Comparison of ENCODE assay signal across 8 mouse cellular contexts in the genomic region with DNA sequence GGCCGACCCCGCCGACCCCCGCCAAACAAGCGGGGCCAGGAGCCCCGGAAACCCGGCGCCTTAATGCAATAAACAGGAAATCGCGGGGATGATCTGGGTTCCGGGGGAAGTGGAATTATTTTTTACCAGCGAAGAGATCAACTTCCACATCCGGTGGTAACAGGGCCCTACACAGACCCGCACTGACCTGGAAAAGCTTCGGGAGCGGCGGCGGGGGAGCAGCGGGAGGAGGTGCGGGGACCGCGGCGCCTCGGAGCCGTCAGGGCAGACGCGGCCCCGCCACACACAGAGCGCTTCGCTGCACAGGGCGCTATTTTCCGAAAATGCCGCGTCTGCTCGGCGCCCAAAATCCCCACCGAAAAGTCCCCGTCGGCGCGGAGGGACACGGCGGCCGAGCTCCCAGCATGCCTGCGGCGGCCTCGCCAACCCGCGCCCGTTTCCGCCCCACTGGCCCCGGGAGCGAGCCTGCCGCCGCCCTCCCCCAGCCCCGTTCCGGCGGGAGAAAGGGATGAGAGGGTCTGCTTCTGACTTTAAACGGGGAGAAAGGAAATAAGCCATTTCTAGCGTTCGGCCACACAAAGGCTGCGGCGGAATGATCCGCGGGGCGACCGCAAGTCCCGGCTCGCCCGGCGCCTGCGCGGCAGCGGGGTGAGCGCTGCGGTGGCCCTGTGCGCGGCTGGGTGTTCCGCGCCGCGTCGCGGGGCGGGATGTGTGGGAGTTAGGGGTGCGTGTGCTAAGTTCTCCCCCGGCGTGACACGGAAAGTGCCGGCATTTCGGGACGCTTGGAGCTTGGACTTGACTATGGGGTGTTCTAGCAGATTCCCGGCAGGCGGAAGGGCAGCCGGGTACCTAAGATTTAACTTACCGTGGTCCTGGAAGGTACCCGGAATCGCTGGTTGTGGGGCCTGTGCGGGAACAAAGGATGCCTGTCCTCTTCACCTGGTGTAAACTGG. TPM values are rescaled to one million over a fixed set of nuclear protein-coding genes. Genes with fewer than 3 reads are reported as not detected.
A peak's percentile ranks its signal among the peaks of the same experiment; 100 is the strongest.
DNase-seq lines count a peak whose midpoint lies in the region; ATAC-seq and TF ChIP-seq lines count a peak whose summit lies in the region.

No protein-coding gene starts in this region.

- no peak for TF ChIP-seq CTCF in cerebellum, adult 2 months (IDR thresholded peaks at IDR 0.05; ENCODE audit: borderline replicate concordance, insufficient read depth, low read depth, low read length)
- no peak for TF ChIP-seq CTCF in forebrain, postnatal 0 days (IDR thresholded peaks at IDR 0.05; ENCODE audit: low read depth)
- TF ChIP-seq CTCF in lung, embryonic 14.5 days (IDR thresholded peaks at IDR 0.05; ENCODE audit: low read depth): no peak

- peak; percentile 85 for DNase-seq in MEL-GATA-1-ER (ENCODE audit: extremely low read depth, low read depth)
- DNase-seq in cerebellum, adult 2 months: peak; percentile 90 to 96
- peak; percentile 96 for DNase-seq in forebrain, postnatal 0 days
- peak; percentile 88 for DNase-seq in heart, postnatal 4 days
- peak; percentile 72 to 86 for DNase-seq in layer of hippocampus, adult 8-10 months (ENCODE audit: low spot score in 2 of 2)
- DNase-seq in lung, embryonic 14.5 days: peak; percentile 94
- peak; percentile 90 for DNase-seq in testis, postnatal 14 days (ENCODE audit: low spot score)

- no peaks in the 10 kb centered on the region for H3K36me3 ChIP-seq in forebrain, postnatal 0 days (ENCODE audit: insufficient read depth)
- H3K36me3 ChIP-seq in lung, embryonic 14.5 days (ENCODE audit: insufficient read depth): 0 out of 2 replicates have a peak, but pooled peaks cover 3% of the 10 kb centered on the region

- peak overlapping the region; percentile 78 for H3K4me2 ChIP-seq in forebrain, postnatal 0 days (ENCODE audit: low read depth)
- peak overlapping the region; percentile 75 for H3K4me2 ChIP-seq in lung, embryonic 14.5 days

- no peaks in the 10 kb centered on the region for H3K9me3 ChIP-seq in forebrain, postnatal 0 days (ENCODE audit: low read length)
- H3K9me3 ChIP-seq in lung, embryonic 14.5 days (ENCODE audit: low read depth, low read length): no peaks in the 10 kb centered on the region

- under 1% methylated on average over 99 of the region's 99 CpGs for WGBS in cerebellum, adult 2 months
- 3% methylated on average over 96 of the region's 99 CpGs for WGBS in forebrain, postnatal 0 days
- WGBS in lung, embryonic 14.5 days: under 1% methylated on average over 99 of the region's 99 CpGs

- H3K4me1 ChIP-seq in cerebellum, adult 2 months (ENCODE audit: control insufficient read depth, insufficient read depth, low read length): peaks cover 3% of the 10 kb centered on the region; the same call in 1 of the 2 replicates
- H3K4me1 ChIP-seq in forebrain, postnatal 0 days (ENCODE audit: insufficient read depth): peaks cover 32% of the 10 kb centered on the region
- H3K4me1 ChIP-seq in lung, embryonic 14.5 days (ENCODE audit: insufficient read depth): peaks cover 4% of the 10 kb centered on the region; the same call in 1 of the 2 replicates

- H3K27me3 ChIP-seq in cerebellum, adult 2 months (ENCODE audit: control insufficient read depth, insufficient read depth, low read length): no peaks in the 10 kb centered on the region
- no peaks in the 10 kb centered on the region for H3K27me3 ChIP-seq in forebrain, postnatal 0 days (ENCODE audit: insufficient read depth, low read length)
- H3K27me3 ChIP-seq in lung, embryonic 14.5 days (ENCODE audit: insufficient read depth, low read length): no peaks in the 10 kb centered on the region

- ATAC-seq in forebrain, postnatal 0 days: peak; percentile 94
- peak; percentile 90 for ATAC-seq in lung, embryonic 14.5 days (ENCODE audit: insufficient read depth)
- peak; percentile 56 for ATAC-seq in neutrophil, adult 5-6 weeks (ENCODE audit: extremely low read depth, insufficient number of reproducible peaks, low FRiP score, poor library complexity, severe bottlenecking)

- peak overlapping the region; percentile 96 for H3K27ac ChIP-seq in cerebellum, adult 2 months (ENCODE audit: insufficient read depth, low read length)
- peak overlapping the region; percentile 100 for H3K27ac ChIP-seq in forebrain, postnatal 0 days (ENCODE audit: low read depth, low read length)
- peak overlapping the region; percentile 100 for H3K27ac ChIP-seq in lung, embryonic 14.5 days (ENCODE audit: low read depth)

- H3K9ac ChIP-seq in forebrain, postnatal 0 days: peak overlapping the region; percentile 100
- H3K9ac ChIP-seq in lung, embryonic 14.5 days: peak overlapping the region; percentile 99

- H3K4me3 ChIP-seq in cerebellum, adult 2 months (replicated peaks; ENCODE audit: insufficient read depth, low read depth, low read length): peak overlapping the region; percentile 78
- H3K4me3 ChIP-seq in forebrain, postnatal 0 days (ENCODE audit: low read depth, low read length): peak overlapping the region; percentile 98
- peak overlapping the region; percentile 94 for H3K4me3 ChIP-seq in lung, embryonic 14.5 days (ENCODE audit: low read depth, low read length)

- TF ChIP-seq POLR2A in cerebellum, adult 2 months (IDR thresholded peaks at IDR 0.05; ENCODE audit: borderline replicate concordance, insufficient read depth, low read length): peak; percentile 86

RNA-seq across cellular contexts. Expression of gene Gabpb1, which starts 0.7 kb away (rescaled TPM):
- polyA plus RNA-seq in cerebellum, adult 2 months (2012; rRNA removed): 21.8 and 23.7 TPM in 2 replicates
- 23.9 and 27.6 TPM in 2 replicates for total RNA-seq in forebrain, postnatal 0 days (2014; rRNA removed)
- polyA plus RNA-seq in forebrain, postnatal 0 days (2015; fragmentation: Nextera tagmentation; extraction: Ambion mirVana): 23.9 and 30.3 TPM in 2 replicates
- 10 to 100 TPM; 25.7 to 30.0 TPM for total RNA-seq in heart, postnatal 4 days (2021)
- total RNA-seq in layer of hippocampus, adult 8-10 months (2022): 10 to 100 TPM; 16.1 to 23.4 (median 21.3) TPM
- polyA plus RNA-seq in lung, embryonic 14.5 days (2014; fragmentation: Nextera tagmentation; extraction: Ambion mirVana): 66.3 and 68.3 TPM in 2 replicates
- total RNA-seq in neutrophil, adult 5-6 weeks (2017): 45.4 and 51.4 TPM in 2 replicates

RNA-seq across cellular contexts. Expression of gene Usp8, which starts 31.7 kb away (rescaled TPM):
- polyA plus RNA-seq in cerebellum, adult 2 months (2012; rRNA removed): 54.6 and 54.7 TPM in 2 replicates
- total RNA-seq in forebrain, postnatal 0 days (2014; rRNA removed): 14.5 and 17.9 TPM in 2 replicates
- polyA plus RNA-seq in forebrain, postnatal 0 days (2015; fragmentation: Nextera tagmentation; extraction: Ambion mirVana): 10.5 and 15.4 TPM in 2 replicates
- 10 to 100 TPM; 28.8 to 30.3 TPM for total RNA-seq in heart, postnatal 4 days (2021)
- 10 to 100 TPM; 53.2 to 55.8 (median 54.1) TPM for total RNA-seq in layer of hippocampus, adult 8-10 months (2022)
- 43.8 and 44.6 TPM in 2 replicates for polyA plus RNA-seq in lung, embryonic 14.5 days (2014; fragmentation: Nextera tagmentation; extraction: Ambion mirVana)
- 68.1 and 79.6 TPM in 2 replicates for total RNA-seq in neutrophil, adult 5-6 weeks (2017)

RNA-seq across cellular contexts. Expression of gene Hdc, which starts 56.3 kb away (rescaled TPM):
- polyA plus RNA-seq in cerebellum, adult 2 months (2012; rRNA removed): 6.6 and 7.0 TPM in 2 replicates
- total RNA-seq in forebrain, postnatal 0 days (2014; rRNA removed): 7.9 and 8.3 TPM in 2 replicates
- 3.6 and 5.7 TPM in 2 replicates for polyA plus RNA-seq in forebrain, postnatal 0 days (2015; fragmentation: Nextera tagmentation; extraction: Ambion mirVana)
- total RNA-seq in heart, postnatal 4 days (2021): 1 to 10 TPM; 1.9 to 2.4 TPM
- total RNA-seq in layer of hippocampus, adult 8-10 months (2022): 1 to 10 TPM; 1.1 to 2.2 (median 1.4) TPM
- 1.4 and 2.1 TPM in 2 replicates for polyA plus RNA-seq in lung, embryonic 14.5 days (2014; fragmentation: Nextera tagmentation; extraction: Ambion mirVana)
- total RNA-seq in neutrophil, adult 5-6 weeks (2017): 364 and 376 TPM in 2 replicates

Comparison
In these comparisons a context has a peak if more than half of its experiments do, and no peak if none do; other contexts are left out.
1. Peak in every context shown above with its lines: DNase-seq, ATAC-seq, H3K4me3 ChIP-seq and H3K27ac ChIP-seq.
2. RNA of gene Hdc, which starts 56.3 kb away (total RNA-seq): 364 to 376 TPM in neutrophil, adult 5-6 weeks; 7.9 to 8.3 TPM in forebrain, postnatal 0 days, 1.9 to 2.4 TPM in heart, postnatal 4 days and 1.1 to 2.2 TPM in layer of hippocampus, adult 8-10 months; every median in the first group is over 10 times any median in the second.